Mouse (Mus musculus): ENCODE measurements around the gene Thrb.

Gene Thrb

GRCm38 (mm10) chr14:17781921-17782320 is 121.9 kb downstream of the Thrb start:
- DNase-seq (ENCODE audit: low read depth, low spot score) = no peak

GRCm38 (mm10) chr14:17784207-17784806 is 124.2 kb downstream of the Thrb start:
- DNase-seq (ENCODE audit: low read depth, low spot score) = no peak

GRCm38 (mm10) chr14:17785370-17785769 is 125.3 kb downstream of the Thrb start:
- DNase-seq (ENCODE audit: low read depth, low spot score) = peak; percentile 30

GRCm38 (mm10) chr14:17786249-17786648 is 126.2 kb downstream of the Thrb start:
- no peak for DNase-seq (ENCODE audit: low read depth, low spot score)

- no peak for DNase-seq (ENCODE audit: low read depth, low spot score)
These were observed 144.0 kb downstream of the Thrb start for GRCm38 (mm10) chr14:17803934-17804602.

- DNase-seq (ENCODE audit: low read depth, low spot score) = no peak
These were observed 151.0 kb downstream of the Thrb start for GRCm38 (mm10) chr14:17811051-17811450.

GRCm38 (mm10) chr14:17812414-17812813 is 152.4 kb downstream of the Thrb start:
- DNase-seq (ENCODE audit: low read depth, low spot score) = no peak

GRCm38 (mm10) chr14:17815103-17815502 is 155.0 kb downstream of the Thrb start:
- DNase-seq (ENCODE audit: low read depth, low spot score) = no peak

GRCm38 (mm10) chr14:17818086-17818485 is 158.0 kb downstream of the Thrb start:
- DNase-seq (ENCODE audit: low read depth, low spot score) = no peak

GRCm38 (mm10) chr14:17822754-17823153 is 162.7 kb downstream of the Thrb start:
- DNase-seq (ENCODE audit: low read depth, low spot score) = no peak

- no peak for DNase-seq (ENCODE audit: low read depth, low spot score)
These were observed 167.3 kb downstream of the Thrb start for GRCm38 (mm10) chr14:17827401-17827800.

GRCm38 (mm10) chr14:17835738-17836137 is 175.7 kb downstream of the Thrb start:
- DNase-seq (ENCODE audit: low read depth, low spot score) = no peak

- no peak for DNase-seq (ENCODE audit: low read depth, low spot score)
These were observed 176.7 kb downstream of the Thrb start for GRCm38 (mm10) chr14:17836766-17837165.

- DNase-seq (ENCODE audit: low read depth, low spot score) = no peak
These were observed 185.1 kb downstream of the Thrb start for GRCm38 (mm10) chr14:17845003-17845697.

GRCm38 (mm10) chr14:17845871-17846270 is 185.8 kb downstream of the Thrb start:
- DNase-seq (ENCODE audit: low read depth, low spot score) = no peak

GRCm38 (mm10) chr14:17846700-17847099 is 186.6 kb downstream of the Thrb start:
- DNase-seq (ENCODE audit: low read depth, low spot score) = no peak

GRCm38 (mm10) chr14:17847211-17847610 is 187.2 kb downstream of the Thrb start:
- no peak for DNase-seq (ENCODE audit: low read depth, low spot score)

GRCm38 (mm10) chr14:17850355-17850754 is 190.3 kb downstream of the Thrb start:
- no peak for DNase-seq (ENCODE audit: low read depth, low spot score)

GRCm38 (mm10) chr14:17852236-17852635 is 192.2 kb downstream of the Thrb start:
- no peak for DNase-seq (ENCODE audit: low read depth, low spot score)

GRCm38 (mm10) chr14:17859790-17860385 is 199.8 kb downstream of the Thrb start:
- DNase-seq (ENCODE audit: low read depth, low spot score) = no peak

GRCm38 (mm10) chr14:17862651-17863050 is 202.6 kb downstream of the Thrb start:
- no peak for DNase-seq (ENCODE audit: low read depth, low spot score)

- DNase-seq (ENCODE audit: low read depth, low spot score) = no peak
These were observed 203.8 kb downstream of the Thrb start for GRCm38 (mm10) chr14:17863701-17864320.

All from ES-CJ7 (cell line).